Mouse (Mus musculus) kidney, adult 18-20 months (tissue): ENCODE measurements around the gene Ddx39b.

Source experiments
- DNase-seq: peaks from one replicate; pipeline ENCODE4 v3.0.0; 2021

The Ddx39b gene

GRCm38 (mm10) chr17:35241305-35242014 is at the start of gene Ddx39b:
TSS of gene Ddx39b (plus strand) at chr17:35241746.
- peak; percentile 97 for DNase-seq

GRCm38 (mm10) chr17:35192924-35193323 is 48.6 kb upstream of the Ddx39b start:
- no peak for DNase-seq

GRCm38 (mm10) chr17:35193881-35194843 is 47.4 kb upstream of the Ddx39b start, which contains the start of gene Ltb:
TSS of gene Ltb (plus strand) at chr17:35194439.
- no peak for DNase-seq

GRCm38 (mm10) chr17:35194844-35195630 is 46.5 kb upstream of the Ddx39b start:
- no peak for DNase-seq

GRCm38 (mm10) chr17:35195631-35196320 is 45.8 kb upstream of the Ddx39b start:
- DNase-seq: peak; percentile 85

- no peak for DNase-seq
These were observed 45.3 kb upstream of the Ddx39b start for GRCm38 (mm10) chr17:35196321-35196641.

DNA sequence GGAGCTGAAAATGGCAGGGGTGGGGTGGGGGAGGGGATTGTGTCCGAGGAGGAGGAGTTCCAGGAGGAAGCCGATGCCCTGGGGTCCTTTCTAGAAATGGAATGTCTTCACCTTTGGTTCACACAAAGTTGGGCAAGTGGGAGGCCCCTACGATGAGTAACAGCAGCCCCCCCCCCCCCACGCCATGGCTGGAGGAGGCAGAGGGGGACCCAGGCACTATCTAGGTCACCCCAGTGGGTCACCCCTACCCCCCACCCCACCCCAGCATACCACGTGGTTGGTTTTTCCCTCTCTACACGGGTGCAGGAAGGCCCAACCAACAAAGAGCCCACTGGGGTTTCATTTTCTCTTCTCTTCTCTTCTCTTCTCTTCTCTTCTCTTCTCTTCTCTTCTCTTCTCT is 44.4 kb upstream of the Ddx39b start:
- DNase-seq: no peak

GRCm38 (mm10) chr17:35198029-35198428 is 43.5 kb upstream of the Ddx39b start:
- DNase-seq: no peak

DNA sequence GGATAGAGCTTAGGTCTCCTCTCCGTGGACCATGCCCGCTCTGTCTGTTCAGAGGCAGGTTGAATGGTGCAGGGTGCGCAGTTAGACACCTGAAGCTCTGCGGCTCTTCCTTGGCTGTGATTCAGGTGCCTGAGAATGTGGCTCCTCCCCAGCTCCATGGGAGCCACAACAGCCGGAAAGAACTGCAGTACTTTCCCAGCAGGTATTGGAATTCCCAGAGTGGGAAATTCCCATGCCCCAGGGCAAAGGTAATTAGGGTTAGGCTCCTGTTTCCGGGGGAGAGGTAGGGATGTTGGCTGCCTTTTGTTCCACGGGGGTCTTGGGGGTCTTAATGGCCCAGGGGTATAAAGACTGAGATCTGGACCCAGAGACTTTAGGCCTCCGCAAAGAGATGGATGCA is 42.6 kb upstream of the Ddx39b start:
- no peak for DNase-seq

DNA sequence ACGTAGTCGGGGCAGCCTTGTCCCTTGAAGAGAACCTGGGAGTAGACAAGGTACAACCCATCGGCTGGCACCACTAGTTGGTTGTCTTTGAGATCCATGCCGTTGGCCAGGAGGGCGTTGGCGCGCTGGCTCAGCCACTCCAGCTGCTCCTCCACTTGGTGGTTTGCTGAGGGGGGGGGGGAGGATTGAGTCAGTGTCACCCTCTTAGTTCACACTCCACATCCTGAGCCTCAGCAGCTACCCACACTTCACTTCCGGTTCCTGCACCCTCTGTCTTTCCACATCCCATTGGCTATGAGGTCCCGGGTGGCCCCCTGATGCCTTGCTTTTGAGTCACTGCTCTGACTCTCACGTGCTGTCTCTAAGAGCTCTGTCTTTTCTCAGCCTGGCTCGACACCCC is 41.1 kb upstream of the Ddx39b start:
- no peak for DNase-seq

GRCm38 (mm10) chr17:35201128-35201527 is 40.4 kb upstream of the Ddx39b start:
- no peak for DNase-seq

DNA sequence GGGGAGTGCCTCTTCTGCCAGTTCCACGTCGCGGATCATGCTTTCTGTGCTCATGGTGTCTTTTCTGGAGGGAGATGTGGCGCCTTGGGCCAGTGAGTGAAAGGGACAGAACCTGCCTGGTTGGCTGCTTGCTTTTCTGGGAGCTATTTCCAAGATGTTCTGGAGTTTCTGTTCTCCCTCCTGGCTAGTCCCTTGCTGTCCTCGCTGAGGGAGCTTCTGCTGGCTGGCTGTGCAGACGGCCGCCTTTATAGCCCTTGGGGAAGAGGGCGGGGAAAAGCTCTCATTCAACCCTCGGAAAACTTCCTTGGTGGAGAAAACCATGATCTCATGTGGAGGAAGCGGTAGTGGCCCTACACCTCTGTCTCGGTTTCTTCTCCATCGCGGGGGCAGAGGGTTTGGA is 39.8 kb upstream of the Ddx39b start, which contains the start of gene Tnf:
Tnf (minus strand) TSS at position 221 of the 400 bp plus-strand sequence.
- no peak for DNase-seq

GRCm38 (mm10) chr17:35202442-35202841 is 39.1 kb upstream of the Ddx39b start:
- no peak for DNase-seq

DNA sequence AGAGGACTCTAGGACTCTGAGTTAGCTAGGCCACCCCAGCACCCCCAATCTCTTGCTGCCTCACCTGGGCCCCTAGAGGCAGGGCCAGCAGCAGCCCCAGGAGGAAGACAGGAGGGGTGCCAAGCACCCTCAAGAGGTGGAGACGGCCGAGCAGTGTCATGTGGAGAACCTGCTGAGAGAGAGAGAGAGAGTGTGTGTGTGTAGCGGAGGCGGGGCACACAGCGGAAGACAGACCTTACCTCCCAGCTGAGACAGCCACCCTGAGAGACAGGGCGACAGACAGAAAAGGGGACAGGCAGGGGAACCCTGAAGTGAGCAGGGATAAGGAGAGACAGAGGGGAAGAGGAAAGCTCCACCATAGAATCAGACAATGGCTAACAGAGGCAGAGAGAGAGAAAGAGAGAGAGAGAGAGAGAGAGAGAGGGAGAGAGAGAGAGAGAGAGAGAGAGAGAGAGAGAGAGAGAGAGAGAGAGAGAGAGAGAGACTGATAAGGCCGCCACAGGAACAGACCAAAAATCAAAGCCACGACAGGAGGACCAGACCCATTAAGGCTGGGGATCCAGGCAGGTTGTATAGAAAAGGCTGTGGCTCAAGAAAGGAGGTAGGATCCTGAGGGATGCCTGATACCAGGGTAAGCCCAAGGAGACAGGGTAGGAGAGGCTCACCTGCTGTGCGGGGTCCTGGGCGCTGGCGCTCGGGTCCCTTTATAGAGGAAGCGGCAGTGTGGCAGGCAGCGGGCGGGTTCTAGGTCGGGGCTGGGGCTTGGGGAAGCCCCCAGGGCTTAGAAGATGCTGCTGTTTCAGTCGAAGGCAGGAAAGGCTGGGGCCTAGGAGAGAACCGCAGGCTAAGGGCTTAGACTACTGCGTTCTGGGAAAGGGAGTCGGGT is 36.8 kb upstream of the Ddx39b start, which contains the start of gene Lta:
Lta (minus strand) TSS at position 858 of the 886 bp plus-strand sequence.
- no peak for DNase-seq

GRCm38 (mm10) chr17:35205380-35205769 is 36.2 kb upstream of the Ddx39b start:
- DNase-seq: no peak

GRCm38 (mm10) chr17:35209785-35210535 is 31.6 kb upstream of the Ddx39b start:
- no peak for DNase-seq

- DNase-seq: no peak
These were observed 31.0 kb upstream of the Ddx39b start for GRCm38 (mm10) chr17:35210593-35210992.

- no peak for DNase-seq
These were observed 28.5 kb upstream of the Ddx39b start for GRCm38 (mm10) chr17:35213071-35213470.

DNA sequence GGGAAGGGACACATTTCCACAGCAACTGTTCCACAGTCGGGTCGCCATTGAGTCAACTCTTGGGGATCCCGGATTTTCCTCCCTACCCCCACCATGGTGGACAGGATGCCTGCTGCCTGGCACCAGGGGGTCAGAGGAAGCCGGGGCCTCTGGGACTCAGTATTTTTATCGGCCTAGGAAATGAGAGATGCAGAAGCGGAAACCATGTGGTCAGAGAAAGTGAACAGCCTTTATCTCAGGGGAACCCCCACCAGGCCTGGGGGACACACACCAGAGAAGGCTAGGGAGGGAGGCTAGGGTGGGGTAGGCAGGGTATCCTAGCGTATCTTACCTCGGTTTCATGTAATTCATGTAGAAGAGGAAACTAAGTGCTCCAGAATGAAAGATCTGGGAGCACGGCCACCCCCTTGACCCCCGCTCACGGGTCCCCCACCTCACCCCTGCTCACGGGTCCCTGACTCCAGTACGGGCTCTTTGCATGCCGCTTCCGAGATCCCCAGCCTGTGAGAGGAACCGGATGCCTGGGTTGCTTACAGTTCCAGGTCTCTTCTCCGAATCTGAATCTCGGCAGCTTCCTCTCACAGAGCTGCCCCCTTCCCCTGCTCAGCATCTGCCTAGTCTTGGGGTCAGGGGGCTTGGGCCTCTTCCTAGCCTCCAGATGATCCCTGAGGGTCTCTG is 22.9 kb upstream of the Ddx39b start:
- DNase-seq: peak; percentile 18

DNA sequence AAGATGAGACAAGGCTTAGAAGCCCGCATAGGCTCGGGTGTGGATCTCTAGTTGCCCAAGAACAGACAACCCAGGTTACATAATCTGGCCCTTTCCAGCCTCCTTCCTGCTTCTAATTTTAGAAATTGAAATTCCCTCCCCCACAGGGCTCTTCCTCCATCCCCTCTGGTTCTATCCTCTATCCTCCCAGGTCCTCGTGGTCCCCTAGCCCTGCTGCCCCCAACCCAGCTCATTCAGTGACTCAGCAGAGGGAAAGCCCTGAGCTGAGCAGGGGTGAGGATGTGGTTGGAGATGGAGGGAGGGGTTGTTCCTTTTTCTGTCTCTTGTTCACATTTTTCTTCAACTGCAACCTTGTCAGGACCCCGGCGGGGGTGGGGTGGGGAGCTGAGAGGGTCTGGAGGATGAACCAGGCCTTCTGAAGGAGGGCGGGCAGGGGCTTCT is 21.9 kb upstream of the Ddx39b start:
- no peak for DNase-seq
